Mouse (Mus musculus) stomach, adult 2 months (tissue): Measurements from ENCODE around the gene Trip10. TPM values are rescaled to one million over a fixed set of nuclear protein-coding genes. Genes with fewer than 3 reads are reported as not detected.

ENCODE experiments used
- polyA plus RNA-seq: library from polyadenylated mRNA; depleted of rRNA; stranded (reverse); fragments of >200 nt; gene quantifications from 2 replicates; pipeline ENCODE4 v1.2.3, GENCODE M21; 2012; rRNA removed

Trip10 gene
- polyA plus RNA-seq, result 14.8 and 18.3 TPM in 2 replicates

DNA sequence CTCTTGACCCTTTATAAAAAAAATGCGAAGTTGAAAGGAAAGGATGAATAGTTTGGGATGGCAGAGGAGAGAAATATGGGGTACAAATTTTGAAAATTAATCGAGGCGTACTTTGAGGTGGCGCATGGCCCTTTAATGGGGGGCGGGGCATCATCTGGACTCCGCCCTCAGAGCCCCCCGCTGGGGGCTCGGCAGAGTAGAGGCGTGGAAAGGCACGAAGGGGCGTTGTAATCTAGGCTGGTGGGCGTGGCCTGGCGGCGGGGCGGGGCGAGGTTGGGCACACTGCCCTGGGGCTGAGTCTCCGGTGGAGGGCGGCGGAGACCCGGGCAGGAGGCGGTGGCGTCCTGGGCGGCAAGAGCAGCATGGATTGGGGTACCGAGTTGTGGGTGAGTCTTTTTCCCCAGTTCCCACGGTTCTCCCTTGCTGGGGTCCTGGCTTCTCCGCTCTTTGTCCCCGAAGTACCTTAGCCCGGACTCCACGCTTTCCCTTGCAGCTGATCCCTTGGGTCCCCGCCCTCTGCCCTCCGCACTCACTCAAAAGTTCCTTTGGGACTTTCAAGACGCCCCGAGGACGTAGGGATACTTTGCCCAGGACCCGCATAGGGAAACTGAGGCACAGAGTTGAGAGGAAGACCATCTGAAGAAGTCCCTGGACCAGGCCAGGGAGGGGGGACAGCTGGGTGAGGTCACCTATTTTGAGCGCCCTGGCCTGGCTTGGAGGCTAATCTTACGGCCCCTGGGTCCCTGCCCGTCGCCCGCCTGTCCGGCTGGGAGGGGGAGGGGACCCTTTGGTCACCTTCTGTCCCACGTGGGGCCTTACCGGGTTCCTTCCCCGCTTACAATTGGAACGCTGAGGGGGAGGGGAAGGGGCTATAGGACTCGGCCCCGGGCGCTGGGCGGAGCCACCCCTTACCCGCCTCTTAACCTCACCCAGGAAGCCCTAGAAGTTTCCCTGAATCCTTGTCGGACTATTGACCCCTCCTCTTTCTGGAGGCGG, at the start of gene Trip10:
Gene Trip10, plus strand, starts transcription at position 270 of the 996 bp plus-strand sequence.

GRCm38 (mm10) chr17:57228014-57228413, 21.2 kb upstream of the Trip10 start, which contains the start of gene C3:
C3 (minus strand) TSS chr17:57228136.

GRCm38 (mm10) chr17:57248201-57248699, 1.0 kb upstream of the Trip10 start, which contains the start of gene Gpr108:
Gpr108 (minus strand) TSS chr17:57248446.

DNA sequence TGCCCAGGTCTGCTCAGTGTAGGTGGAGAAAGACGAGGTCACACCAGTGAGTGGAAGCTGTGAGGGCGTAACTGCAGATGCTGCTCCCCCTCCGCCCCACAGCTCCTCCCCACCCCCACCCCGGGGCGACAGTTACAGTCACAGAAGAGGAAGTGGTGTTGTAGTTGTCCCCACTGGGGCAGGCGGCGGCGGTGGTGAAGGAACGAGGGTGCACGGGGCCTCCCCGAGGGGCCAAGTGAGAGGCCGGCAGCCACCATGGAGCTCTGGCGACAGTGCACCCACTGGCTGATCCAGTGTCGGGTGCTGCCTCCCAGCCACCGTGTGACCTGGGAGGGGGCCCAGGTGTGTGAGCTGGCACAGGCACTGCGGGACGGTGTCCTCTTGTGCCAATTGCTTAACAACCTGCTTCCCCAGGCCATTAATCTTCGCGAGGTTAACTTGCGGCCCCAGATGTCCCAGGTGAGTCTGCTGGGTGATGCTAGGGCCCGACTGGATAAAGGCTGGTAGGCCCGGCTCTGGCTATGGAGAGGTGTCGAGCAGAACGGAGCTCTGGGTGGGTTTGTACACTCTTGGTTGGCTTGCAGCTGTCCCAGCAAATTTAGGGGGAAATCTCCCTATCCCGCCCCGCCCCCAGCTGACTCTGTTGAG, 29.8 kb downstream of the Trip10 start, which contains the start of gene Vav1:
Gene Vav1, plus strand, starts transcription at position 158 of the 648 bp plus-strand sequence.

Other genes with a start within 250 kb of the Trip10 start
- gene Pspn, start 249.4 kb upstream of the Trip10 start, polyA plus RNA-seq, result not detected in 2 replicates
- 19.6 and 20.1 TPM in 2 replicates for gene Gtf2f1, start 238.2 kb upstream of the Trip10 start, polyA plus RNA-seq
- gene Gm17949, start 238.0 kb upstream of the Trip10 start, polyA plus RNA-seq, result not detected in 2 replicates
- 44.9 and 45.0 TPM in 2 replicates for gene Khsrp, start 217.9 kb upstream of the Trip10 start, polyA plus RNA-seq
- 0.10 TPM in 1 of 2 replicates, not detected in the other for gene Slc25a41, start 207.8 kb upstream of the Trip10 start, polyA plus RNA-seq
- 122 and 141 TPM in 2 replicates for gene Crb3, start 190.3 kb upstream of the Trip10 start, polyA plus RNA-seq
- gene Slc25a23, start 189.6 kb upstream of the Trip10 start, polyA plus RNA-seq, result 25.5 and 25.6 TPM in 2 replicates
- 1.1 and 1.8 TPM in 2 replicates for gene Dennd1c, start 170.9 kb upstream of the Trip10 start, polyA plus RNA-seq
- 3.5 and 5.0 TPM in 2 replicates for gene Tubb4a, start 161.7 kb upstream of the Trip10 start, polyA plus RNA-seq
- 1.9 and 3.0 TPM in 2 replicates for gene Tnfsf9, start 144.1 kb upstream of the Trip10 start, polyA plus RNA-seq
- gene Cd70, start 99.7 kb upstream of the Trip10 start, polyA plus RNA-seq, result 0.24 TPM in 1 of 2 replicates, not detected in the other
- gene Tnfsf14, start 55.3 kb upstream of the Trip10 start, polyA plus RNA-seq, result 0.31 and 0.60 TPM in 2 replicates
- gene C3, start 21.3 kb upstream of the Trip10 start, polyA plus RNA-seq, result 20.4 and 33.8 TPM in 2 replicates
- gene Gpr108, start 1.0 kb upstream of the Trip10 start, polyA plus RNA-seq, result 36.4 and 37.2 TPM in 2 replicates
- 0.59 and 0.63 TPM in 2 replicates for gene Vav1, start 29.6 kb downstream of the Trip10 start, polyA plus RNA-seq
- gene Adgre1, start 109.2 kb downstream of the Trip10 start, polyA plus RNA-seq, result 2.5 and 2.8 TPM in 2 replicates